Mouse (Mus musculus) spleen, adult 2 months (tissue): ENCODE data around the gene Dcaf11.

Source experiments
- CTCF ChIP-seq: fragments of 200-500 bp; IDR thresholded peaks from 2 replicates; pipeline ENCODE4 v1.5.1; 2011; ENCODE audit warnings: mild to moderate bottlenecking, inconsistent platforms; ENCODE audit not compliant: insufficient read depth, insufficient read length, insufficient replicate concordance; ENCODE audit errors: extremely low read depth
- POLR2A ChIP-seq: fragments of 200-500 bp; IDR thresholded peaks from 2 replicates; pipeline ENCODE4 v1.6.1; 2011; ENCODE audit warnings: low read depth, low read length, inconsistent platforms

GRCm38 (mm10) chr14:55563249-55563648, 3.4 kb downstream of the Dcaf11 start:
- TF ChIP-seq CTCF = no peak
- TF ChIP-seq POLR2A = no peak
